Mouse (Mus musculus) hindbrain, embryonic 10.5 days (tissue): Measurements from ENCODE around the gene Fhad1. TPM values are rescaled to one million over a fixed set of nuclear protein-coding genes. Genes with fewer than 3 reads are reported as not detected.
"Not testable (repeated sequence)": the region's sequence is repeated elsewhere in the genome, so short reads cannot be mapped to it uniquely, and the experiment has no call there.

Source experiments
- DNase-seq: peaks from one replicate; pipeline ENCODE4 v3.0.0-alpha.2; 2017; ENCODE audit warnings: low spot score
- H3K27ac ChIP-seq: fragments of 300-500 bp; sonication (generic); 2 replicates; pipeline ENCODE4 v1.5.1; 2016; ENCODE audit warnings: mild to moderate bottlenecking, moderate library complexity
- H3K27me3 ChIP-seq: fragments of 300-500 bp; sonication (generic); 2 replicates; pipeline ENCODE4 v1.6.1; 2016; ENCODE audit warnings: mild to moderate bottlenecking; ENCODE audit not compliant: poor library complexity, insufficient read depth, severe bottlenecking
- H3K36me3 ChIP-seq: fragments of 300-500 bp; sonication (generic); 2 replicates; pipeline ENCODE4 v1.6.1; 2016; ENCODE audit warnings: mild to moderate bottlenecking, moderate library complexity
- H3K4me1 ChIP-seq: fragments of 300-500 bp; sonication (generic); replicated peaks from 2 replicates; pipeline ENCODE4 v1.6.1; 2016; ENCODE audit warnings: mild to moderate bottlenecking
- H3K4me3 ChIP-seq: fragments of 300-500 bp; sonication (generic); 2 replicates; pipeline ENCODE4 v1.5.1; 2016; ENCODE audit warnings: mild to moderate bottlenecking, moderate library complexity
- H3K9me3 ChIP-seq: fragments of 300-500 bp; sonication (generic); 2 replicates; pipeline ENCODE4 v1.6.1; 2016; ENCODE audit warnings: mild to moderate bottlenecking, moderate library complexity
- WGBS: fragments of 180-500 bp; shearing (Covaris S2); methylation state at CpG from one replicate; pipeline ENCODE4 v1.1.7; 2016; 5-methylcytosine and 5-hydroxymethylcytosine counted together
- polyA plus RNA-seq: library from polyadenylated mRNA; unstranded; fragments of >200 nt; fragmentation: Nextera tagmentation; extraction: Ambion mirVana; gene quantifications from 2 replicates; pipeline ENCODE4 v1.2.1, GENCODE M21; 2016

The Fhad1 gene
- polyA plus RNA-seq, 1 experiment from 2014 or later, result 4.1 TPM

DNA sequence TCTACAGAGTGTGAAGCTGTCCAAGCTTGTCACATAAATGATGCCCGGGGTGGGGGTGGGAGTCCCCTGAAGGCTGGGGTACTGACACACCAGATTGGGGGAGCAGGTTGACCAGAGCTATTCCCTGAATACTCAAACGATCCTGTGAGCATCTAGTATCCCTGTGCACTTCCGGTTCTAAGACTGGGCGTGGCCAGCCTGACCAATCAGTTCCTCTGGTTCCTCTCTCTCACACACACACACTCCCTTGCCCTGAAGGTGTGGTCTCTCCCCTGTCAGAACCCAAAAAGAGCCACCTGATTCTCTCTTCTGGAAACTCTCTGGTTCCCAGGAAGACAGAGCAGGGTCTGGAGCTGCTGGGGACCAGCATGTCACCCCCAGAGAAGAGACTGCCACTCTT, 38.4 kb upstream of the Fhad1 start:
- DNase-seq, result no peak
- Histone ChIP-seq H3K4me1 (peaks cover 32% of the 10 kb centered on the region), H3K9me3 (no peaks in the 10 kb centered on the region), H3K4me3 (no peak overlapping the region), H3K36me3 (no peaks in the 10 kb centered on the region), H3K27ac (0 out of 2 replicates have a peak overlapping the region, but pooled peaks have one; percentile 31), H3K27me3 (no peaks in the 10 kb centered on the region)
- WGBS, result 72% methylated on average over 4 of the region's 4 CpGs

DNA sequence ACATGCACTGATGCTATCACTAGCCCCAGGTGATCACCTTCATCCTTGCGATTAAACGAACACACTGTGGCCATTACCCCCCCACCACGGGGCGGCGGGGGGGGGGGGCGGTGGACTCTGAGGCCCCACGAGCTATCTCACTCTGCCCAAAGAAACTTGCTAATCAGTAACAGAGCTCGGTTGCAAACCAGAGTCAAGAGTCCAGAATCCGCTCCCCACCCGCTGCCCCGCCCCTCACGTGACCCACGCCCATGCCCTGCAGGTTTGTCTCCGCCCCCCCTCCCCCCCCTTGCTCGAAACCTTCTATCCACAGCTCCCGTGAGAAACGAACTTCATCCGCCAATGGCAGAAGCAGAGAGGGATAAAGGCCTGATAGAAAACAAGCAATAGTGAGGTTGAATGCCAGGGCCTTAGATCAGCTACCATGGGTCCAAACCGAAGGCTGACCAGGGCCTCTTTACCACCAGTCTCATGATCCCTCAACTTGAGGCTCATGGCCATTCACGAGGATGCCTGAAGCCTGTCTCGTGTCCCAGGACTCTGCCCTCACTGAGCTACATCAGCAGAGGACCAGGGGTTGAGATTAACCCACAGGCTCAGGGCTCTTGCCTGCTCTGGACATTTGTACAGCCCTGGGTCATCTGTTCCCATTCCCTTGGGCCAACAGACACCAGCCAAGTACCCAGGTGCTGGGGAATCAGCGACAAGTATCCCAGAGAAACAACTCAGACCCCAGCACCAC, 37.7 kb upstream of the Fhad1 start:
- Histone ChIP-seq H3K36me3 (no peaks in the 10 kb centered on the region), H3K27me3 (no peaks in the 10 kb centered on the region), H3K9me3 (no peaks in the 10 kb centered on the region), H3K4me3 (no peak overlapping the region), H3K27ac (no peak overlapping the region; the same call in 1 of the 2 replicates), H3K4me1 (peaks cover 36% of the 10 kb centered on the region)
- WGBS, result 59% methylated on average over 22 of the region's 22 CpGs
- no peak for DNase-seq

DNA sequence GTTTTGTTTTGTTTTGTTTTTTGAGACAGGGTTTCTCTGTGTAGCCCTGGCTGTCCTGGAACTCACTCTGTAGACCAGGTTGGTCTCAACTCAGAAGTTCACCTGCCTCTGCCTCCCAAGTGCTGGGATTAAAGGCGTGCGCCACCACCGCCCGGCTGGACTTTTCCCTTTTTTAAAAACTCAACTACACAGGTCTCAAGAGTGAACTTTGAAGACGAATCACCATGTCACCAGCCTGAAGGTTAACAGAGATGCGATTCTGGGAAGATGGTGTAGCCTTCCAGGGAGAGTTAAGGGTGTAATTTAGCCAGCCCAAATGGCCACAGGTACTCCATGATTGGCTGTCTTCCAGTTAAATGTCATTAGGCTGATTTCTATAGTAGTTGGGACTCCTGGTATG, 37.0 kb upstream of the Fhad1 start:
- not testable (repeated sequence) for H3K36me3 ChIP-seq, H3K4me3 ChIP-seq, DNase-seq, H3K27me3 ChIP-seq, H3K9me3 ChIP-seq, H3K27ac ChIP-seq
- H3K4me1 ChIP-seq, result peaks cover 33% of the 10 kb centered on the region
- 93% methylated on average over 6 of the region's 6 CpGs for WGBS

DNA sequence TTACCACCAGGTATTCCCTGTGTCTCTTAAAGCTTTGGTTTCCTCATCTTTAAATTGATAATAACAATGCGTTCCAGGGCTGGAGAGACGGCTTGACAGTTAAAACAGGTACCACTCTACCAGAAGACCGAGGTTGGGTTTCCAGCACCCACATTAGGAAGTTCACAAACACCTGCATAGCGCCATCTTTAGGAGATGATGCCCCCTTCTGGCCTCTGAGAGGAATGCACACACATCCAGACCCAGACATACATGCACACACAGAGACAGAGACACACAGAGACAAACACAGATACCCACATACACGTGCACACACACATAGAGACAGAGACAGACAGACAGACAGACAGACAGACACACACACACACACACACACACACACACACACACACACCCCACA, 35.1 kb upstream of the Fhad1 start:
- no peaks in the 10 kb centered on the region for H3K27me3 ChIP-seq
- no peak overlapping the region for H3K4me3 ChIP-seq
- 91% methylated on average over 5 of the region's 5 CpGs for WGBS
- peaks cover 39% of the 10 kb centered on the region for H3K4me1 ChIP-seq
- no peaks in the 10 kb centered on the region for H3K36me3 ChIP-seq
- no peak for DNase-seq
- no peaks in the 10 kb centered on the region for H3K9me3 ChIP-seq
- no peak overlapping the region for H3K27ac ChIP-seq

DNA sequence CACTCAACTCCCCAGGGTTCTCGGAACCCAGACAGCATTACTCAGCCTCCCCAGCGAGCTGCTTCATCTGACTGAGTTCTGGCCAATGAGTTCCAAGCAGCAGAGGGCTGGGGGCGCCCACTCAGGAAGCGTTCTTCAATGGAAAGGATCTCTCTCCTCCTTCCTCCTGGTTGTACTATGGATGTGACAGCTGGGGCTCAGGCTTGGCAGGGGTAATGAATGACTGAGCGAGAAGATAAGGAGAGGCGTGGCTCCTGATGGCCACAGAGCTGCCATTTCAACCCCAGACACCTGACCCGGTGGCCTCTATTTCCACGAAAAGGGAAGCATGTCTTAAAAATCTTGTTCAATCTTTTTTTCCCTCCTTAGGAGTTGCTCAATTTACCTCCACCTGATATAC, 33.5 kb upstream of the Fhad1 start:
- WGBS, result 61% methylated on average over 8 of the region's 8 CpGs
- Histone ChIP-seq H3K4me1 (peaks cover 42% of the 10 kb centered on the region), H3K4me3 (no peak overlapping the region), H3K9me3 (no peaks in the 10 kb centered on the region), H3K27me3 (no peaks in the 10 kb centered on the region), H3K36me3 (no peaks in the 10 kb centered on the region), H3K27ac (no peak overlapping the region)
- DNase-seq, result no peak

- no peak overlapping the region for H3K4me3 ChIP-seq
- H3K4me1 ChIP-seq, result peaks cover 40% of the 10 kb centered on the region
- 92% methylated on average over 5 of the region's 5 CpGs for WGBS
- H3K27me3 ChIP-seq, result peaks cover 1% of the 10 kb centered on the region; the same call in 1 of the 2 replicates
- H3K27ac ChIP-seq, result no peak overlapping the region
- no peaks in the 10 kb centered on the region for H3K36me3 ChIP-seq
- no peak for DNase-seq
- no peaks in the 10 kb centered on the region for H3K9me3 ChIP-seq
Measured at GRCm38 (mm10) chr4:142047005-142047404, 32.1 kb upstream of the Fhad1 start.

- Histone ChIP-seq H3K27ac (no peak overlapping the region), H3K36me3 (no peaks in the 10 kb centered on the region), H3K4me3 (no peak overlapping the region), H3K4me1 (peaks cover 44% of the 10 kb centered on the region), H3K27me3 (peaks cover 4% of the 10 kb centered on the region; the same call in 1 of the 2 replicates), H3K9me3 (no peaks in the 10 kb centered on the region)
- 86% methylated on average over 7 of the region's 7 CpGs for WGBS
- DNase-seq, result no peak
Measured at GRCm38 (mm10) chr4:142046496-142046895, 31.6 kb upstream of the Fhad1 start.

GRCm38 (mm10) chr4:142045595-142046163, 30.8 kb upstream of the Fhad1 start:
- Histone ChIP-seq H3K27ac (no peak overlapping the region), H3K4me3 (no peak overlapping the region), H3K9me3 (no peaks in the 10 kb centered on the region), H3K4me1 (peaks cover 48% of the 10 kb centered on the region), H3K27me3 (peaks cover 4% of the 10 kb centered on the region; the same call in 1 of the 2 replicates), H3K36me3 (no peaks in the 10 kb centered on the region)
- WGBS, result 83% methylated on average over 14 of the region's 14 CpGs
- DNase-seq, result no peak

DNA sequence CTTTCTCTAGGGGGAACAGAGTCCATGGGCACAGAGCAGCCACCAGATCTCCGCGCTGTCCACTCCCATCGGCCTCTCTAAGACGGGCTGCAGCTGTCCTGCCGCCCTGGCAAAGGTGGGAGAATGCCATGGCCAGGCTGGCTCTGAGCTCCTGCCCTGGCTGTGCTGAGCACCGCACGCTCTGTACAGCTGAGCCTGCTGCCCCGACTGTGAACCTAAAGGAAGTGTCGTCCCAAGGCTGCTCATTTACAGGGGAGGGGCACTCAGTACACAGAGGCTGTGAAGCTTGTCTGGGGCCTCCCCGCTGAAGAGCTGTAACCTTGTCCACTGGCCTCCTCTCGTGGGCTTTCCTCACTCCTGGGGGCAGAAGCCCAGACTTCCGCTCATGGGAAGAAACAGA, 29.6 kb upstream of the Fhad1 start:
- H3K4me1 ChIP-seq, result peaks cover 48% of the 10 kb centered on the region
- no peak for DNase-seq
- no peaks in the 10 kb centered on the region for H3K9me3 ChIP-seq
- H3K36me3 ChIP-seq, result no peaks in the 10 kb centered on the region
- peak overlapping the region; percentile 5; the same call in 1 of the 2 replicates for H3K27ac ChIP-seq
- H3K4me3 ChIP-seq, result no peak overlapping the region
- H3K27me3 ChIP-seq, result peaks cover 4% of the 10 kb centered on the region; the same call in 1 of the 2 replicates
- 74% methylated on average over 12 of the region's 12 CpGs for WGBS

DNA sequence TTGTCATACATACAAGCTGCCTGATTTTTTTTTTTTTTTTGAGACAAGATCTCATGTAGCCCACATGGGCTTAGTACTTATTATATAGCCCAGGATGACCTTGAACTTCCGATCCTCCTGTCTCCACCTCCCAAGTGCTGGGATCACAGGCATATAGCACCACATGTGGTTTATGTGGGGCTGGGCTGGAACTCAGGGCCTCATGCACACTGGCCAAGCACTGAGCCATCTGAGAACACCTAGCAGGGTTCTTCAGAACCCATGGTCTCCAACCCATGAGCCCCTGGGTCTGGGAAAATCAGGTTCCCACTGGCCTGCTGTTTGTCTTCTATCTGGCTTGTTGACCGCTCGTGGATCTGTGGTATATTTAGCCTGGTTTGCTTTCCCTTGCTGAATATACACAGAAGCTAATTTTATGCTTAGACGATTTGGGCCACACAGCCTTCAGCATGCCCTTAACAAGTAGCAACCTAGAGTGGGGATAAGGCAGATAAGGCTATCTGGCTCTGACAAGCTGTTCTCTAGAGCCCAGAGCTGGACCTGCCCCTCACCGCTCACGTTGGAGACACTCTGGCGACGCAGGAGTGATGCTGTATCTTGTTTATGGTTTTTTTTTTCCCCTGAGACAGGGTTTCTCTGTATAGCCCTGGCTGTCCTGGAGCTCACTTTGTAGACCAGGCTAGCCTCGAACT, 24.9 kb upstream of the Fhad1 start:
- H3K9me3 ChIP-seq, result no peaks in the 10 kb centered on the region
- H3K27ac ChIP-seq, result no peak overlapping the region
- peaks cover 4% of the 10 kb centered on the region; the same call in 1 of the 2 replicates for H3K27me3 ChIP-seq
- no peaks in the 10 kb centered on the region for H3K36me3 ChIP-seq
- H3K4me1 ChIP-seq, result peaks cover 48% of the 10 kb centered on the region
- no peak overlapping the region for H3K4me3 ChIP-seq
- DNase-seq, result no peak
- WGBS, result 91% methylated on average over 9 of the region's 9 CpGs

- 57% methylated on average over 4 of the region's 4 CpGs for WGBS
- Histone ChIP-seq H3K4me1 (peaks cover 33% of the 10 kb centered on the region), H3K4me3 (no peak overlapping the region), H3K36me3 (no peaks in the 10 kb centered on the region), H3K9me3 (no peaks in the 10 kb centered on the region), H3K27me3 (peaks cover 4% of the 10 kb centered on the region; the same call in 1 of the 2 replicates), H3K27ac (no peak overlapping the region)
- DNase-seq, result no peak
Measured at GRCm38 (mm10) chr4:142037897-142038296, 23.0 kb upstream of the Fhad1 start.

DNA sequence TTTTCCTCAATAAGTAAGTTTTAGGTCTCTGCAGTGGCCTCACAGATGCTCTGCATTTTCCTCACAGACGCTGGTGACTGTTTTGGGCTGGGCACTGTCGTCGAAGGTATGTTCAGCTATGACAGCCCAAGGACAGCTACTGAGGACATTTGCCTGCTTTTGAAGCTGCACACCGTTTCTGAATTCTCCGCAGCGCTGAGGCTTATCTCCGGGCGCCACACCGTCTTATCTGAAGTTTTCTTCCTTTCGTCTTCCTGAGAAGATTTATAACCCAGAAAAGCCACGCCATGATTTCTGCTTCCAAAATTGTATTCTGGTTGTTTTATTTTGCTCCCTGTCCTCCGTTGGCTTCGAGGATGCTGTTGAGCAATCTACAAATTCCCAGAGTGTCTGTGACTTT, 13.7 kb upstream of the Fhad1 start:
- DNase-seq, result no peak
- Histone ChIP-seq H3K36me3 (peaks cover 10% of the 10 kb centered on the region; the same call in 1 of the 2 replicates), H3K9me3 (no peaks in the 10 kb centered on the region), H3K27me3 (no peaks in the 10 kb centered on the region), H3K4me3 (no peak overlapping the region), H3K4me1 (no peaks in the 10 kb centered on the region), H3K27ac (no peak overlapping the region)
- 90% methylated on average over 13 of the region's 13 CpGs for WGBS

GRCm38 (mm10) chr4:142026965-142027364, 12.1 kb upstream of the Fhad1 start:
- Histone ChIP-seq H3K27me3 (no peaks in the 10 kb centered on the region), H3K27ac (no peak overlapping the region), H3K4me1 (no peaks in the 10 kb centered on the region), H3K36me3 (peaks cover 10% of the 10 kb centered on the region; the same call in 1 of the 2 replicates), H3K9me3 (no peaks in the 10 kb centered on the region), H3K4me3 (no peak overlapping the region)
- no peak for DNase-seq
- WGBS, result 85% methylated on average over 2 of the region's 2 CpGs
